Mouse (Mus musculus): Measurements from ENCODE around the gene Palm2. TPM values are rescaled to one million over a fixed set of nuclear protein-coding genes. Genes with fewer than 3 reads are reported as not detected.
A peak's percentile ranks its signal among the peaks of the same experiment; 100 is the strongest.

The Palm2 gene
- total RNA-seq, 2 experiments from 2014 or later = 59.0 to 68.7 TPM

- DNase-seq (ENCODE audit: low spot score in 2 of 2) = no peak
- intact Hi-C loops (cut with DNase I) = no loop called here
Observed at GRCm38 (mm10) chr4:57510576-57510975, 76.5 kb downstream of the Palm2 start.

GRCm38 (mm10) chr4:57511734-57512133 lies 77.7 kb downstream of the Palm2 start:
- no peak for DNase-seq (ENCODE audit: low spot score in 2 of 2)
- intact Hi-C loops (cut with DNase I) = no loop called here

GRCm38 (mm10) chr4:57513241-57513933 lies 79.3 kb downstream of the Palm2 start:
- no peak for DNase-seq (ENCODE audit: low spot score in 2 of 2)
- intact Hi-C loops (cut with DNase I) = no loop called here

GRCm38 (mm10) chr4:57514003-57514937 lies 80.2 kb downstream of the Palm2 start:
- DNase-seq (ENCODE audit: low spot score in 2 of 2) = no peak
- intact Hi-C loops (cut with DNase I) = no loop called here

GRCm38 (mm10) chr4:57515356-57515755 lies 81.3 kb downstream of the Palm2 start:
- intact Hi-C loops (cut with DNase I) = no loop called here

DNA sequence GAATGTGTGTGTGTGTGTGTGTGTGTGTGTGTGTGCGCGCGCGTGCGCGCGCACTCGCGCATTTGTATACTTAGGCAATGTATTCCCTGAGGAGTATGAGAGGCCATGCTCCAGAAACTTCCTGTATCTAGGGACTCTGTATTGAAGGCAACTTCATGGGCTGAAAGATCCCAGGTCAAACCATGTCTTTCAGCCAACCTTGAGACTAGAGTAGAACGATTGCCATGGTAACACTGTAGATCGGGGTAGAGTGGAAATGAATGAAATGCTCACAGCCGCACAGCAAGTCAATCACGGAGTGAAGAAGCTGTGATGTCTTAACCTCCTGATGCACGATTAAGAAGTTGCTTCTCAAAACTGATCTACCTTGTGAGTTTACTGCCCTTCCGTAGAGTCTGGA lies 89.4 kb downstream of the Palm2 start:
- intact Hi-C loops (cut with DNase I) = no loop called here
- no peak for DNase-seq (ENCODE audit: low spot score in 2 of 2)

More at GRCm38 (mm10) chr4:57515356-57515755, 81.3 kb downstream of the Palm2 start:
- DNase-seq (ENCODE audit: low spot score in 2 of 2) = no peak

GRCm38 (mm10) chr4:57524461-57524860 lies 90.4 kb downstream of the Palm2 start:
- intact Hi-C loops (cut with DNase I) = no loop called here
- no peak for DNase-seq (ENCODE audit: low spot score in 2 of 2)

- DNase-seq (ENCODE audit: low spot score in 2 of 2) = no peak
- intact Hi-C loops (cut with DNase I) = no loop called here
Observed at GRCm38 (mm10) chr4:57525221-57526011, 91.4 kb downstream of the Palm2 start.

GRCm38 (mm10) chr4:57528296-57528695 lies 94.2 kb downstream of the Palm2 start:
- intact Hi-C loops (cut with DNase I) = no loop called here
- DNase-seq (ENCODE audit: low spot score in 2 of 2) = no peak

GRCm38 (mm10) chr4:57533686-57534085 lies 99.6 kb downstream of the Palm2 start:
- intact Hi-C loops (cut with DNase I) = no loop called here
- no peak for DNase-seq (ENCODE audit: low spot score in 2 of 2)

DNA sequence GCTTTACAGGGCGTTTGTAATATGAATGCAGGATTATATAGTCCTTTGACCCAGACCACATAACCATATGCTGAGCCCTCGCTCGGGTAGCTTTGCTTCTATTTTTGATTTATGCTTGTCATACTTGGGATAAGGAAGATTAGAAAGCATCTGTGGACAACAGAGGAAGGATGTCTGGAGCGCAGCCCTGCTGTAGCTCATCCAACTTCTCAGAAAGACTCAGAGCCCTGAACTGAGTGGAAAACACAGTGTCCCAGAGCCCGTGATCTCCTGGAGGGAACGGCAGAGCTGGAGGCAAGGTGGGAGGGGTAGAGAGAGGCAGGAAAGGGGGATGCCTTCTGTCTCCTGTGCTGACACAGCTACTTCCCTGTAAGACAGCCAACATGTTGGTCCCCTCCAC lies 100.2 kb downstream of the Palm2 start:
- no peak for DNase-seq (ENCODE audit: low spot score in 2 of 2)
- intact Hi-C loops (cut with DNase I) = no loop called here

- intact Hi-C loops (cut with DNase I) = no loop called here
- no peak for DNase-seq (ENCODE audit: low spot score in 2 of 2)
Observed at GRCm38 (mm10) chr4:57535087-57535486, 101.0 kb downstream of the Palm2 start.

GRCm38 (mm10) chr4:57538029-57538688 lies 104.1 kb downstream of the Palm2 start:
- intact Hi-C loops (cut with DNase I) = no loop called here

GRCm38 (mm10) chr4:57543692-57544256 lies 109.7 kb downstream of the Palm2 start:
- intact Hi-C loops (cut with DNase I) = no loop called here
- no peak for DNase-seq (ENCODE audit: low spot score in 2 of 2)

More at GRCm38 (mm10) chr4:57538029-57538688, 104.1 kb downstream of the Palm2 start:
- no peak for DNase-seq (ENCODE audit: low spot score in 2 of 2)

- no peak for DNase-seq (ENCODE audit: low spot score in 2 of 2)
- intact Hi-C loops (cut with DNase I) = no loop called here
Observed at GRCm38 (mm10) chr4:57547785-57548184, 113.7 kb downstream of the Palm2 start.

- intact Hi-C loops (cut with DNase I) = no loop called here
- DNase-seq (ENCODE audit: low spot score in 2 of 2) = no peak
Observed at GRCm38 (mm10) chr4:57550216-57550615, 116.2 kb downstream of the Palm2 start.

DNA sequence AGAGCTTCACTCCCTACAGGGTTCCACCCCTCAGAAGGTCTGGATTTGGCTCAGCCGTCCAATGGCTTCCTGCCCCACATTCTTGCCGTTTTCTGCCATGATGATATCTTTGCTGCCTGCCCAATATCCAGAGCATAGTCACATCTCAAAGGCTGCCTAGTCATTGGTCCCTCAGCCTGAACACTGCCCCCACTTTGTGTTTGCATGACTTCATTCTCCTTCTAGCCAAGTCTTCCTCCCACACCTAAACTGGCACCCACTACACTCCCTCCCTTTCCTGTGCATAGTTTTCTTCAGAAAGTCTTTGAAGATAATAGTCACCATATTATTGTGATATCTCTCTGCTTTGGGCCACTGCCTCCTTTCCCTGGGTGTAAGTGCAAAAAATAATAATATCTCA lies 123.1 kb downstream of the Palm2 start:
- intact Hi-C loops (cut with DNase I) = no loop called here
- DNase-seq (ENCODE audit: low spot score in 2 of 2) = peak in 1 of 2 experiments; percentile 22

DNA sequence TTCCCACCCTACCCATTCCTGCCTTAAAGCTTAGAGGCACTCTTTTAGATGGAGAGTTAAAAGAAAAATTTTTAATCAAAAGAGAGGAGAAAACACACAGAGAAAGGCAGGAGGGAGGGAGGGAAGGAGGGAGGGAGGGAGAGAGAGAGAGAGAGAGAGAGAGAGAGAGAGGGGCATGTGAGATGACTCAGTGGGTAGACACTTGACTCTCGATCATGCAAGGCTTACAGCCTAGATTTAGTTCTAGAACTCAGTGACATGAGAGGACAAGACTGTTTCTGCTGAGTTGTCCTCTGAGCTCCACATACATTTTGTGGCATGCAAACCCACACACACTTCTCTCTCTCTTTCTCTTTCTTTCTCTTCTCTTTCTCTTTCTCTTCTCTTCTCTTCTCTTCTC lies 125.4 kb downstream of the Palm2 start:
- intact Hi-C loops (cut with DNase I) = no loop called here
- DNase-seq (ENCODE audit: low spot score in 2 of 2) = no peak

DNA sequence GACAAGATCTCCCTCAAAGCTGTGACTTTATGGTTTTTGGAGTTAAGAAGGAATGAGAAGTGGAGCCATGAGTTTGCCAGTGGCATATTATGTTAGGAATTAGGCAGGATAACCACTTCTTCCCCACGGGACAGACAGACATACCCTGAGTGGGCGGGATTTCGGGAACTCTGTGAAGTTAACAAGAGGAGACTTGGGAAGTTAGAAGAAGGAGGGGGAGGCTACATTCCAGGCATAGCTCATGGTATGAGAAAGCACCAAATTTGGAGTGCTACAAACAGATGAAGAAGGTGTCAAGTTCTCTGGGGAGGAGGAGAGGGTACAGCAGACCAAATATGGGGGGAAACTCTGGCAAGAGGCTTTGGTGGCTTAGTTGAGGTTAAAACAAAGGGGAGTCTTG lies 126.0 kb downstream of the Palm2 start:
- intact Hi-C loops (cut with DNase I) = no loop called here
- no peak for DNase-seq (ENCODE audit: low spot score in 2 of 2)

All from left cerebral cortex, postnatal 36 days (tissue).